Comparison of ENCODE assay signal across 41 mouse cellular contexts in genomic region chr11:104211251-104211650, GRCm38 (mm10). TPM values are rescaled to one million over a fixed set of nuclear protein-coding genes. Genes with fewer than 3 reads are reported as not detected.
"Had no signal": no experiment of that assay in that cellular context is flagged by ENCODE, and none has a peak within 500 bp of the region (broad histone marks: within the 10 kb centered on the region; RNA-seq: fewer than 3 reads in every experiment).

No protein-coding gene starts in this region.

- DNase-seq: gastrocnemius, adult 2 months; gastrocnemius, postnatal 10 days; gastrocnemius, postnatal 25 days; heart, adult 18-20 months; heart, postnatal 10 days; heart, postnatal 4 days; kidney, adult 18-20 months; kidney, adult 8-10 months; kidney, postnatal 10 days; kidney, postnatal 25 days; kidney, postnatal 4 days; liver; liver, embryonic 13.5 days had no signal

- H3K27ac ChIP-seq: gastrocnemius, adult 2 months; heart, embryonic 10.5 days; hindbrain, embryonic 10.5 days; hindbrain, embryonic 12.5 days; hindbrain, embryonic 14.5 days; intestine, embryonic 15.5 days; limb, embryonic 10.5 days; limb, embryonic 12.5 days; liver, embryonic 13.5 days; liver, embryonic 15.5 days had no signal

- H3K4me1 ChIP-seq: heart, embryonic 10.5 days; intestine, embryonic 15.5 days; limb, embryonic 10.5 days; limb, embryonic 12.5 days; liver, embryonic 13.5 days; liver, embryonic 15.5 days had no signal

- H3K4me3 ChIP-seq: gastrocnemius, adult 2 months; heart, embryonic 10.5 days; heart, embryonic 12.5 days; hindbrain, embryonic 10.5 days; hindbrain, embryonic 12.5 days; intestine, embryonic 15.5 days; limb, embryonic 10.5 days; limb, embryonic 12.5 days; liver, embryonic 13.5 days; liver, embryonic 15.5 days had no signal

RNA-seq across cellular contexts. Expression of gene Mapt, which starts 19.9 kb away (rescaled TPM):
- total RNA-seq: granulocyte monocyte progenitor cell, adult 5-6 weeks had no signal

RNA-seq across cellular contexts. Expression of gene Sppl2c, which starts 25.1 kb away (rescaled TPM):
- total RNA-seq: gastrocnemius, adult 2 months; gastrocnemius, postnatal 10 days; gastrocnemius, postnatal 25 days; gastrocnemius, postnatal 4 days; granulocyte monocyte progenitor cell, adult 5-6 weeks; heart, adult 18-20 months; heart, adult 8-10 months; heart, postnatal 10 days; heart, postnatal 25 days; heart, postnatal 4 days; layer of hippocampus, adult 18-20 months; layer of hippocampus, postnatal 14 days; left cerebral cortex, adult 8-10 months; left cerebral cortex, postnatal 14 days; left cerebral cortex, postnatal 36 days had no signal
- polyA plus RNA-seq: frontal cortex, adult 2 months; heart, embryonic 10.5 days; heart, embryonic 12.5 days; heart, embryonic 14.5 days; heart, embryonic 16.5 days; hindbrain, embryonic 10.5 days; hindbrain, embryonic 12.5 days; hindbrain, embryonic 14.5 days; hindbrain, embryonic 16.5 days; inflammation-experienced regulatory T-cells, adult 6 months; intestine, embryonic 15.5 days; intestine, postnatal 0 days; kidney, embryonic 14.5 days; kidney, embryonic 16.5 days; limb, embryonic 10.5 days; limb, embryonic 12.5 days; limb, embryonic 14.5 days; liver, embryonic 11.5 days; liver, embryonic 13.5 days; liver, embryonic 15.5 days had no signal
